Mouse (Mus musculus): ENCODE measurements around the gene Pde6h. TPM values are rescaled to one million over a fixed set of nuclear protein-coding genes. Genes with fewer than 3 reads are reported as not detected.
"Not testable (repeated sequence)": the region's sequence is repeated elsewhere in the genome, so short reads cannot be mapped to it uniquely, and the experiment has no call there.

Gene Pde6h
- 0.11 and 0.38 TPM in 2 replicates for polyA plus RNA-seq (2012; rRNA removed)

DNA sequence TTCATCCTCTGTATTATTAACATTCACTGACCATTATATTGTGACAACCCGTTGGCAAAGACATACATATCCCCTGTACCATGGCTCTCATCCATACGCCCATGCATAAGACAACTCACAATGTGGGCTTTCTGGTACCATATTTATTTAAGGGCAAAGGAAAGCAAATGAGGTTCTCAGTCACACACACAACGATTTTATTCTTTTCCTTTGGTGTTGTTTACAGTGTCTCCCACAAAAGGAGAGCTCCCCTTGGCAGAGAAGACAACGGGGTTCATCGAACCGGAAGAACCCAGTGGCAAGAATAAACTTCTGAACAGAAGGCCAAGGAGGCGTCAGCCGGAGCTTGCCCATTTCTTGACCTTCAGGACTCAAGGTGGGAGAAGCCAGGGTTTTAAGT is at the start of gene Pde6h:
Pde6h (plus strand) TSS at position 301 of the 400 bp plus-strand sequence.
- DNase-seq = no peak
- Histone ChIP-seq H3K27ac (ENCODE audit: insufficient read depth, low read length) (no peak within 1 kb of the TSS), H3K4me1 (ENCODE audit: control insufficient read depth, insufficient read depth, low read length) (no peaks in the 10 kb centered on the region), H3K27me3 (ENCODE audit: control insufficient read depth, insufficient read depth, low read length) (no peaks in the 10 kb centered on the region), H3K4me3 (replicated peaks; ENCODE audit: insufficient read depth, low read depth, low read length) (no peak within 1 kb of the TSS)
- 63% methylated on average over 8 of the region's 8 CpGs for WGBS
- TF ChIP-seq CTCF (IDR thresholded peaks at IDR 0.05; ENCODE audit: borderline replicate concordance, insufficient read depth, low read depth, low read length) (no peak), POLR2A (IDR thresholded peaks at IDR 0.05; ENCODE audit: borderline replicate concordance, insufficient read depth, low read length) (no peak)

DNA sequence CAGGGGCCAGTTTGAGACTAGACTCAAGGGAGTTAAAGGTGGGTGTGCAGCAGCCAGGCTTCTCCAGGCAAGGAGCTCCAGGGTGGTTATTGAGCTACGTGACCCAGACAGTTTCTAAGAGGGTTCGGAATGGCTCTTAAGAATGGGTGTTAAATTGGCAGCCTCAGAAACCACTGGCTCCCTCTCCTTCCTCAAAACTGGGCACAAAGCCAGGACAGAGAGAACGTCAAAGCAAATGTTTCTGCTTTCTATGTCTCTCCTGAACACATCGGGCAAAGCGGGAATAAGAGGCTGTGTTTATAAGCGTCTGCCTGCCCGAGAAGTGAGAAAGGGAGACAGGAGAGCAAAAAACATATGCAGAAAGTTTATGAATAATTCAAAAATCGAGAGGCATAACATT is 49.0 kb upstream of the Pde6h start:
- DNase-seq = no peak
- Histone ChIP-seq H3K4me1 (ENCODE audit: control insufficient read depth, insufficient read depth, low read length) (no peaks in the 10 kb centered on the region), H3K27ac (ENCODE audit: insufficient read depth, low read length) (no peak overlapping the region), H3K4me3 (replicated peaks; ENCODE audit: insufficient read depth, low read depth, low read length) (no peak overlapping the region), H3K27me3 (ENCODE audit: control insufficient read depth, insufficient read depth, low read length) (no peaks in the 10 kb centered on the region)
- TF ChIP-seq POLR2A (IDR thresholded peaks at IDR 0.05; ENCODE audit: borderline replicate concordance, insufficient read depth, low read length) = no peak
- TF ChIP-seq CTCF (IDR thresholded peaks at IDR 0.05; ENCODE audit: borderline replicate concordance, insufficient read depth, low read depth, low read length) = no peak
- WGBS = 15% methylated on average over 8 of the region's 8 CpGs

DNA sequence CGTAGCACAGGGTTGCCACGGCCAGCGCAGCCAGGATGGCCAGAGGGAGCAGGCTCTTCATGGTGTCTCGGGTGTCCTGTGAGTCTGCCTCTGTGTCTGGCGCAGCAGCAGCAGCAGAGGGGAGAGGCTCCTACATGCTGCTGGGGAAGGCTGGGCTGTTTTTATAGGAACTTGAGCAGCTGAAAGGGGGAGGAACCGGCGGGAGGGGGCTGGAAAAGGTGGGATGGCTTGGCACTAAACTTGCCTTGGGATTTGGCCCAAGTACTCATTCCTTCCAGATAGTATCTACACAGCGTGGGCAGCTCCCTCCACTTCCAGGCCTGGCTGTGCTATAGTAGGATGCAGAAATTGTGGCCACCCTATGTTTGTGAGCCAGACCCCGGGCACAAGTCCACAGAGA is 48.0 kb upstream of the Pde6h start, which contains the start of gene Mgp:
Mgp (minus strand) TSS at position 154 of the 400 bp plus-strand sequence.
- Histone ChIP-seq H3K4me1 (ENCODE audit: control insufficient read depth, insufficient read depth, low read length) (no peaks in the 10 kb centered on the region), H3K27me3 (ENCODE audit: control insufficient read depth, insufficient read depth, low read length) (no peaks in the 10 kb centered on the region), H3K27ac (ENCODE audit: insufficient read depth, low read length) (no peak within 1 kb of the TSS), H3K4me3 (replicated peaks; ENCODE audit: insufficient read depth, low read depth, low read length) (no peak within 1 kb of the TSS)
- DNase-seq = no peak
- WGBS = 23% methylated on average over 9 of the region's 9 CpGs
- TF ChIP-seq POLR2A (IDR thresholded peaks at IDR 0.05; ENCODE audit: borderline replicate concordance, insufficient read depth, low read length) (no peak), CTCF (IDR thresholded peaks at IDR 0.05; ENCODE audit: borderline replicate concordance, insufficient read depth, low read depth, low read length) (no peak)

DNA sequence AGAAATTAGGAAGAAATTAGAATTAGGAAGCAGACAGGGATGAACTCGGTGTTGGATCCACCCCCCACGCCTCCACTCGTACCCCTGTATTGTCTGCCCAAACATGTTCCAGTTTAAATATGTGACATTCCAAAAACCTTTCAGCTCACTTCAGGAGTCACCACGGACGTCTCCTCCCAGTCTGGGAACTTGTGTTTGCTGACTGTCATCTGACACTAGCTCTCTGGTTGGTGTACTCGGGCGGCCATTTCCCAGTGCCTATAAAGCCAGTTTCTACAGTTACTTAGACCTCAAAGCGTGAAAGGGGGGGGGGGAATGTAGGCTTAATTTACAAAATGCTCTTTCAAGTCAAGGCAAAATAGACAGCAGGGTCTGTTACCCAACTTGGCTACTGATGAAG is 42.0 kb upstream of the Pde6h start:
- no peak for DNase-seq
- H3K27ac ChIP-seq (ENCODE audit: insufficient read depth, low read length) = no peak overlapping the region
- H3K4me3 ChIP-seq (replicated peaks; ENCODE audit: insufficient read depth, low read depth, low read length) = no peak overlapping the region
- no peaks in the 10 kb centered on the region for H3K27me3 ChIP-seq (ENCODE audit: control insufficient read depth, insufficient read depth, low read length)
- TF ChIP-seq POLR2A (IDR thresholded peaks at IDR 0.05; ENCODE audit: borderline replicate concordance, insufficient read depth, low read length) (no peak), CTCF (IDR thresholded peaks at IDR 0.05; ENCODE audit: borderline replicate concordance, insufficient read depth, low read depth, low read length) (no peak)
- H3K4me1 ChIP-seq (ENCODE audit: control insufficient read depth, insufficient read depth, low read length) = no peaks in the 10 kb centered on the region
- 75% methylated on average over 8 of the region's 8 CpGs for WGBS

DNA sequence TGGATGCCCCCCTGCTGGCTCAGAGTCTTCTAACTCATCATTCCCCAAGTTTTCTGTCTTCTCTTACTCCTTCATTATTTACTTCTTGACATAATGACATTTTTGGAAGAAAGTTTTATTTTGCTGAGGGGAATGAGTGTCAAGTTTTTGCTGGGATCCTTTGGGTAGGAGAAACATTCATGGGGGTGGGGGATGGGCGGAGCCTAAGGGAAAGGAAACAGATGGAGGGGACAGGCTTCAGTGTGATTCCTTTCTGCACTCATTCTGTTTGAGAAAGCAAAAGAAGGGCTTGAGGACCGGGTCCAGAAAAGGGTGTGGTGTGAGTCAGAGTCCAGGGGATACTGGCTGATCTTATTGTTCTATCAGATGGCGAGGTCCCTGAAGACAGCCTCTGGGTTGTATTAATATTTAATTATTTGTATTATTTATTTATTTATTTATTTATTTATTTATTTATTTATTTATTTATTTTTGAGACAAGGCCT is 40.2 kb upstream of the Pde6h start:
- no peak for DNase-seq
- WGBS = 84% methylated on average over 3 of the region's 3 CpGs
- Histone ChIP-seq H3K4me3 (replicated peaks; ENCODE audit: insufficient read depth, low read depth, low read length) (no peak overlapping the region), H3K27ac (ENCODE audit: insufficient read depth, low read length) (no peak overlapping the region), H3K27me3 (ENCODE audit: control insufficient read depth, insufficient read depth, low read length) (no peaks in the 10 kb centered on the region), H3K4me1 (ENCODE audit: control insufficient read depth, insufficient read depth, low read length) (no peaks in the 10 kb centered on the region)
- TF ChIP-seq CTCF (IDR thresholded peaks at IDR 0.05; ENCODE audit: borderline replicate concordance, insufficient read depth, low read depth, low read length) = no peak
- TF ChIP-seq POLR2A (IDR thresholded peaks at IDR 0.05; ENCODE audit: borderline replicate concordance, insufficient read depth, low read length) = no peak

DNA sequence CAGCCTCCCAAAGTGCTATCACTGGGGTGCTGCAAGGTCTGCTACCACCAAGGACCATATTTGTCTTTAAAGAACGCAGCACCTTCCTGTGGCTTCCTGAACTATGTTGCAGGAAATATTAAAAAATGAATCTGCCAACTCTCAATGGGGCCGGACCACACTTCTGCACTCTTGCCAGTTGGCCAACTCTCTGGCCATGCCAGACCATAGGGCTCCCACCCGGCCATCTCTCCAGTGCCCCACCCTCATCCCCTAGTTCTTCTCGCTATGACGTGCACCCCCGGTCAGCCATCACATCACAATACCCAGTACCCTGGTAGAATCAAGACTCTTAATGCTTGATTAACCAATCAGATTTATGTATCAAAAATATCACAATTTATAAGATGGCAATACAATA is 39.7 kb upstream of the Pde6h start:
- no peak overlapping the region for H3K4me3 ChIP-seq (replicated peaks; ENCODE audit: insufficient read depth, low read depth, low read length)
- WGBS = 81% methylated on average over 6 of the region's 6 CpGs
- H3K27me3 ChIP-seq (ENCODE audit: control insufficient read depth, insufficient read depth, low read length) = no peaks in the 10 kb centered on the region
- no peak for TF ChIP-seq CTCF (IDR thresholded peaks at IDR 0.05; ENCODE audit: borderline replicate concordance, insufficient read depth, low read depth, low read length)
- no peak for TF ChIP-seq POLR2A (IDR thresholded peaks at IDR 0.05; ENCODE audit: borderline replicate concordance, insufficient read depth, low read length)
- DNase-seq = no peak
- no peak overlapping the region for H3K27ac ChIP-seq (ENCODE audit: insufficient read depth, low read length)
- no peaks in the 10 kb centered on the region for H3K4me1 ChIP-seq (ENCODE audit: control insufficient read depth, insufficient read depth, low read length)

DNA sequence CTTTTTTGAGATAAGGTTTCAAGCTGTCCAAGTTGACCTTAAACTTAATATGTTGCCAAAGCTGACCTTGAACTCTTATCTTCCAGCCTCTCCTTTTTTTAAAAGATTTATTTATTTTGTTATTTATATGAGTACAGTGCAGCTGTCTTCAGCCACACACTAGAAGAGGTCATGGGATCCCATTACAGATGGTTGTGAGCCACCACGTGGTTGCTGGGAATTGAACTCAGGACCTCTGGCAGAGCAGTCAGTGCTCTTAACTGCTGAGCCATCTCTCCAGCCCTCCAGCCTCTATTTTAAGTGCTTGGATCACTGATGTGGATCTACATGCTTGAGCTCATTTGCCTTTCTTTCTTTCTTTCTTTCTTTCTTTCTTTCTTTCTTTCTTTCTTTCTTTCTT is 38.9 kb upstream of the Pde6h start:
- H3K27ac ChIP-seq (ENCODE audit: insufficient read depth, low read length); DNase-seq; H3K4me3 ChIP-seq (replicated peaks; ENCODE audit: insufficient read depth, low read depth, low read length); H3K27me3 ChIP-seq (ENCODE audit: control insufficient read depth, insufficient read depth, low read length); H3K4me1 ChIP-seq (ENCODE audit: control insufficient read depth, insufficient read depth, low read length): not testable (repeated sequence)
- WGBS = 53% methylated on average over 1 of the region's 1 CpGs

DNA sequence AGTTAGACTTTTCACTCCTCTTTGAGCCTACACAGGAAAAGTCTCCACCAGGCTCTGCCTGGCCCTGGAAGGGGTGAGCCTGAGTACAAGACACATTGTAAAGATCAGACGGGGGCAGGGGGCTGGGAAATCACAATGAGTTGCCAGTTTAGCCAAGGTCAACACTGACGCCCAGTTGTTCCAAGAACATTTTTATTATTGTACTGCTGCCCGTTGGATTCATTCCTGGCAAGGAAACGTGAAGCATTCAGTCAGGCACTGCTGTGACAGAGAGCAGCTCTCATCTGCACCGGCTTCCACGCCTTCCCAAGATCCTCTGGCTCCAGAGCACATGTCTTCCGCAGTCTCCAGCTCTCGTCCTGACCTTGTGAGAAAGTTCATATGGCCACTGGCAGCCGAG is 35.8 kb upstream of the Pde6h start:
- no peak overlapping the region for H3K27ac ChIP-seq (ENCODE audit: insufficient read depth, low read length)
- H3K4me3 ChIP-seq (replicated peaks; ENCODE audit: insufficient read depth, low read depth, low read length) = no peak overlapping the region
- 38% methylated on average over 9 of the region's 9 CpGs for WGBS
- TF ChIP-seq POLR2A (IDR thresholded peaks at IDR 0.05; ENCODE audit: borderline replicate concordance, insufficient read depth, low read length) (no peak), CTCF (IDR thresholded peaks at IDR 0.05; ENCODE audit: borderline replicate concordance, insufficient read depth, low read depth, low read length) (no peak)
- H3K4me1 ChIP-seq (ENCODE audit: control insufficient read depth, insufficient read depth, low read length) = no peaks in the 10 kb centered on the region
- no peaks in the 10 kb centered on the region for H3K27me3 ChIP-seq (ENCODE audit: control insufficient read depth, insufficient read depth, low read length)
- no peak for DNase-seq

Data from cerebellum, adult 2 months (tissue).